Mouse (Mus musculus) C2C12 (cell line): ENCODE data around the gene Snx29. TPM values are rescaled to one million over a fixed set of nuclear protein-coding genes. Genes with fewer than 3 reads are reported as not detected.
"Not testable (repeated sequence)": the region's sequence is repeated elsewhere in the genome, so short reads cannot be mapped to it uniquely, and the experiment has no call there.

Experiments
- H3K27me3 ChIP-seq: one replicate; pipeline ENCODE4 v1.6.1; 2011; ENCODE audit not compliant: control insufficient read depth, insufficient read depth, insufficient read length
- H3K36me3 ChIP-seq: one replicate; pipeline ENCODE4 v1.6.1; 2011; ENCODE audit not compliant: control insufficient read depth, insufficient read depth
- H3K4me3 ChIP-seq: one replicate; pipeline ENCODE4 v1.5.1; 2011; ENCODE audit warnings: mild to moderate bottlenecking, control low read depth; ENCODE audit not compliant: poor library complexity, insufficient read depth, severe bottlenecking
- H3K79me2 ChIP-seq: one replicate; pipeline ENCODE4 v1.6.1; 2011; ENCODE audit not compliant: control insufficient read depth, insufficient read depth
- H3K79me3 ChIP-seq: one replicate; pipeline ENCODE4 v1.6.1; 2011; ENCODE audit warnings: low read depth, control low read depth
- H3ac ChIP-seq: one replicate; pipeline ENCODE3; 2011; ENCODE audit warnings: low read depth; ENCODE audit not compliant: control insufficient read depth, insufficient read length
- CEBPB ChIP-seq: IDR thresholded peaks from one replicate; pipeline ENCODE4 v1.6.1; 2011; ENCODE audit warnings: low read depth, mild to moderate bottlenecking, control low read depth, moderate library complexity
- CTCF ChIP-seq: IDR thresholded peaks from one replicate; pipeline ENCODE4 v1.5.1; 2011; ENCODE audit not compliant: control insufficient read depth, insufficient read depth, insufficient read length
- FOSL1 ChIP-seq: IDR thresholded peaks from one replicate; pipeline ENCODE4 v1.8.0; 2011; ENCODE audit warnings: mild to moderate bottlenecking, low read length; ENCODE audit not compliant: poor library complexity, insufficient read depth, severe bottlenecking
- MAX ChIP-seq: IDR thresholded peaks from one replicate; pipeline ENCODE4 v1.6.1; 2011; ENCODE audit warnings: mild to moderate bottlenecking, control low read depth
- MYOD1 ChIP-seq: IDR thresholded peaks from one replicate; pipeline ENCODE4 v1.6.1; 2011; ENCODE audit warnings: low read depth; ENCODE audit not compliant: control insufficient read depth, insufficient read length
- MYOG ChIP-seq: IDR thresholded peaks from one replicate; pipeline ENCODE4 v1.6.1; 2011; ENCODE audit not compliant: control insufficient read depth, insufficient read length; ENCODE audit errors: extremely low read depth
- USF1 ChIP-seq: IDR thresholded peaks from one replicate; pipeline ENCODE4 v1.6.1; 2011; ENCODE audit warnings: low read depth, mild to moderate bottlenecking, control low read depth, moderate library complexity
- polyA plus RNA-seq: library from polyadenylated mRNA; unstranded; fragments of >200 nt; fragmentation: generic; extraction: Trizol; gene quantifications from one replicate; pipeline ENCODE4 v1.2.1, GENCODE M21; 2012; ENCODE audit warnings: missing spikeins

The Snx29 gene
- polyA plus RNA-seq, 1 experiment = 0.62 TPM

DNA sequence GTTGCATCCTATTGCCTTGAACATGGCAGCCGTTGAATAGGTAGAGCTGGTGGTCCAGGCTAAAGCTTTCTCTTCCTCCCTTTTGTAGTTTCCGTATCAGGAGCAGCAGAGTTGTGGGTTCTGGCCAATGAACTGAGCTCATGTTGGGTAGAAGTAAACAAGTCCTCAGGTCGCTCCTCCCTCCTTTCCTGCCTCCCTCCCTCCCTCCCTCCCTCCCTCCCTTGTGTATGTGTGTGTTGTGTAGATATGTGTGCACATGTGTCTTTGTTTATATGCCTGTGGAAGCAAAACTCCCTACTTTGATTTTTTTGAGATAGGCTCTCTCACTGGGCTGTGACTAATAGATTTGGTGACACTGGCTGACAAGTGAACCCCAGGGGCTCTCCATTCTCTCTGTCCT lies 251.8 kb downstream of the Snx29 start:
- no peaks in the 10 kb centered on the region for H3K27me3 ChIP-seq
- H3K79me2 ChIP-seq = no peaks in the 10 kb centered on the region
- no peak overlapping the region for H3ac ChIP-seq
- H3K79me3 ChIP-seq = no peaks in the 10 kb centered on the region
- H3K36me3 ChIP-seq = no peaks in the 10 kb centered on the region
- no peak for TF ChIP-seq CEBPB
- TF ChIP-seq MYOG = no peak
- no peak for TF ChIP-seq USF1
- TF ChIP-seq MYOD1 = no peak
- TF ChIP-seq CTCF = no peak
- TF ChIP-seq MAX = no peak
- no peak for TF ChIP-seq FOSL1
- no peak overlapping the region for H3K4me3 ChIP-seq

GRCm38 (mm10) chr16:11575733-11576132 lies 253.0 kb downstream of the Snx29 start:
- H3K79me3 ChIP-seq, H3K4me3 ChIP-seq, H3K79me2 ChIP-seq, H3ac ChIP-seq, H3K36me3 ChIP-seq, H3K27me3 ChIP-seq: not testable (repeated sequence)

DNA sequence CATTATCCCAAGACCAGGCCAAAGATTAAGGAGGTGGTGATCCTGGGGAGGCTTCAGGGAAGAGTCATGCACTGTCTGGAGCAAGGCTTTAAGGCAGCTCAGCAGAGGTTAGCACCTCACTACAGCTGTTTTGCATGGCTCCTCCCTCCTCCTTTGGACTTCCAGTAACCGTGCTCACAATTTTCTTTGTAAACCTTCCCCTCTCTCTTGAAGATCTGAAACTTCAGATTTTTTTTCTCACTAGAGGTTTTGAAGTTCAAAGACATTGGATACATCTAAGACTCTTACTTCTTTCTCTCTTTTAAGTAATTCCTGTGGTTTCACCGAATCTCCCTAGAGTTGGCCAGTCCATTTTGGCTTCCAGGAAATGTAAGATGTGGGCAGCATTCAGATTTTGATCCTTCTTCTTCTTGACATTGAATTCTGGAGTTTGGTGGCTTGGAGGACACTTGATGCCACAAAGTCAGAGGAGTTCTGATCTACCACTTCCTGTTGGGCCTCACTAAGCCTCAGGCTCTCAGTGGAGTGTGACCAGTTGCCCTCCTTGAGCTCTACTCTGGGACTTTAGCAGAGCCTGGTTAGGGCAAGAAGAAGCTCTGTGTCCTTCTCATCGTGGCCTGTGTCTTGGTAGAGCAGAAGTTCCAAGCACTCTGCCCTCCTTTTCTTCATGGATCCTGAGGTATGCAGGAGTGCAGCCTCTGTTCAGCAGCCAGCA lies 255.0 kb downstream of the Snx29 start:
- TF ChIP-seq CEBPB (no peak), CTCF (no peak), MYOD1 (no peak), FOSL1 (no peak), USF1 (no peak), MYOG (no peak), MAX (no peak)
- no peaks in the 10 kb centered on the region for H3K79me3 ChIP-seq
- no peaks in the 10 kb centered on the region for H3K36me3 ChIP-seq

DNA sequence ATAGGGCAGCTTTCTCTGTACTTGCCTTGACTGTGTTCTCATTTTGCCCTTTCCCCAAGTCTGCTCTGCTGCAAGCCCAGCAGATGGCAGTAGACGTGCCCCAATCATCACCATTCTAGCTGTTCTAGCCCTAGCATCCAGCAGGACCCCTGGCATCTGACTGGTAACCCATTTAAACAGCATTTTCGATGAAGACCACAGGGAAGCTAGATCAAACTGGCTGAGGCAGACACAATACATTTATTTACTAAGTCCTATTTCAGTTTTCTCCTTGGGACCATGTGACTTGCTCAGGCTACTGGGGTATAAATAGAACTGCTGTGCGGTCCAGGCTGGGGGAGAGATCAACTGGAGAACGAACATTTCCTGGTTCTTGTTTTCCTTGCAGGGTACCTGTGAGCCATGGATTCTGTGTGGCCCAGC lies 257.0 kb downstream of the Snx29 start:
- H3K4me3 ChIP-seq = no peak overlapping the region
- TF ChIP-seq CTCF (peak; percentile 77), CEBPB (no peak)
- H3K79me3 ChIP-seq = no peaks in the 10 kb centered on the region
- H3ac ChIP-seq = no peak overlapping the region
- no peaks in the 10 kb centered on the region for H3K27me3 ChIP-seq
- H3K36me3 ChIP-seq = no peaks in the 10 kb centered on the region
- no peaks in the 10 kb centered on the region for H3K79me2 ChIP-seq

More for the DNA sequence above, 255.0 kb downstream of the Snx29 start:
- H3K79me2 ChIP-seq = no peaks in the 10 kb centered on the region
- H3K27me3 ChIP-seq = no peaks in the 10 kb centered on the region
- H3ac ChIP-seq = no peak overlapping the region
- H3K4me3 ChIP-seq = no peak overlapping the region

DNA sequence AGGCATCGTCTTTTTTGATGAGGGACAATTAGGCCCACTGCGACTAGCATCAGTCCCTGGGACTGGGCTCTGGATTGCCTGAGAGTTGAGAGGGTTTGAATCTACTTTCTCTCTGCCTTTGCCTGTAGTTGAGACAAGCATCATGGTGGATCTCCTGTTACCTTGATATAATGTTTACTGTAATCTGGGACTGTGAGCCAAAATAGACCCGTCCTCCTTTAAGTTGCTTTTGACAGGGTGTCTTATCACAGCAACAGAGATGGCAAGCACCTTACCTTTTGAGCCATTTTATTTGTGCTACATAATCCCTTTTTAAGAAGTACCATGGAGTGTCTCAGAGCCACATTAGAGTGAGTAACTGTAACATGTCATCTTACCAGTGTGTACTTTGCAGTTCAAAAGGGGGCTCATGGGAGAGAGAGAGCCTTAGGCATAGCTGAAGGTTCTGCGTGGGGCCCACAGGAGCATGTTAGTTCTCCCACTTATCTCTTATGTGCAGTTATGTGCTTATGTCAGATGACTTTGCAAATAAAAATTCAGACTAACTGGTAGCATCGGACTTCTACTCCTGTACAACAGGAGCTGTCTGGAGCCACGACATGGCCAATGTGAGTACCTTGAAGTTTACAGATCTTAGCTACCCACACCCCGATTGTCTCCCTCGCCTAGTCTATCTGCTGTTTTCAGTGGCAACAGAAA lies 261.4 kb downstream of the Snx29 start:
- H3K27me3 ChIP-seq = no peaks in the 10 kb centered on the region
- H3K36me3 ChIP-seq = no peaks in the 10 kb centered on the region
- TF ChIP-seq MYOD1 (no peak), FOSL1 (no peak), MYOG (no peak), USF1 (no peak), MAX (no peak), CEBPB (no peak), CTCF (no peak)
- H3K79me2 ChIP-seq = no peaks in the 10 kb centered on the region
- H3K79me3 ChIP-seq = no peaks in the 10 kb centered on the region
- H3K4me3 ChIP-seq = no peak overlapping the region
- no peak overlapping the region for H3ac ChIP-seq

DNA sequence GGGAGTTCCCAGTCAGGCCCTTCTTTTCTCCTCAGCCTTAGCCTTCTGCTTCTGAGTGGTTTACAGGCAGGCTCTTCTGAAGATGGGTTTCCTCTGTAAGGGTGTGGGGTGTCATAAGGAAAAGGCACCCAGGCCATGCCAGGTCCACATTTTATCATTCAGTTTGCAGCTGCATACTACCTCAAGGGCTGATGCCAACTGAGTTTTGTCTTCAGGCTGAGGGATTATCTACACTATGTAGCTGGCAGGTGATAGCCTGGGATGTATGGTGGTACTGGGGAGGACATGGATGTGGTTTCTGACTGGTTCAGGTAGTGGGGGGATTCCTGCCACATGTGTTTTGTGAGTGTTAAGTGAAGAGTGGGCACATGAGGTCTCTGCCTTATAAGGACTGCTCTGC lies 266.0 kb downstream of the Snx29 start:
- H3K4me3 ChIP-seq = no peak overlapping the region
- TF ChIP-seq FOSL1 = no peak
- TF ChIP-seq CTCF = no peak
- no peak for TF ChIP-seq CEBPB
- TF ChIP-seq MAX = no peak
- no peak for TF ChIP-seq USF1
- TF ChIP-seq MYOD1 = no peak
- no peak for TF ChIP-seq MYOG
- H3K79me2 ChIP-seq = no peaks in the 10 kb centered on the region
- no peaks in the 10 kb centered on the region for H3K27me3 ChIP-seq
- no peaks in the 10 kb centered on the region for H3K36me3 ChIP-seq
- H3K79me3 ChIP-seq = no peaks in the 10 kb centered on the region
- no peak overlapping the region for H3ac ChIP-seq
